Mouse (Mus musculus) forebrain, embryonic 13.5 days (tissue): ENCODE measurements around the gene Gm3371. TPM values are rescaled to one million over a fixed set of nuclear protein-coding genes. Genes with fewer than 3 reads are reported as not detected.
"Not testable (repeated sequence)": the region's sequence is repeated elsewhere in the genome, so short reads cannot be mapped to it uniquely, and the experiment has no call there.

Experiments used
- ATAC-seq: fragments of 200-750 bp; cut with Nextera tagmentation; 2 replicates; pipeline ENCODE4 v1.8.0; 2017
- H3K27ac ChIP-seq: fragments of 300-500 bp; sonication (generic); 2 replicates; pipeline ENCODE4 v1.5.1; 2015; ENCODE audit warnings: inconsistent platforms, mild to moderate bottlenecking, moderate library complexity
- H3K27me3 ChIP-seq: fragments of 300-500 bp; sonication (generic); 2 replicates; pipeline ENCODE4 v1.6.1; 2015; ENCODE audit warnings: mild to moderate bottlenecking, inconsistent platforms
- H3K36me3 ChIP-seq: fragments of 300-500 bp; sonication (generic); 2 replicates; pipeline ENCODE4 v1.6.1; 2015; ENCODE audit warnings: mild to moderate bottlenecking, inconsistent platforms; ENCODE audit not compliant: poor library complexity, severe bottlenecking
- H3K4me1 ChIP-seq: fragments of 300-500 bp; sonication (generic); 2 replicates; pipeline ENCODE4 v1.6.1; 2015; ENCODE audit warnings: inconsistent platforms
- H3K4me2 ChIP-seq: fragments of 300-500 bp; sonication (generic); 2 replicates; pipeline ENCODE4 v1.6.1; 2015; ENCODE audit warnings: inconsistent platforms, mild to moderate bottlenecking, moderate library complexity
- H3K4me3 ChIP-seq: fragments of 300-500 bp; sonication (generic); 2 replicates; pipeline ENCODE4 v1.5.1; 2015; ENCODE audit warnings: mild to moderate bottlenecking, inconsistent platforms
- H3K9ac ChIP-seq: fragments of 300-500 bp; sonication (generic); 2 replicates; pipeline ENCODE4 v1.6.1; 2015; ENCODE audit warnings: mild to moderate bottlenecking, inconsistent platforms
- H3K9me3 ChIP-seq: fragments of 300-500 bp; sonication (generic); replicated peaks from 2 replicates; pipeline ENCODE4 v1.6.1; 2016; ENCODE audit warnings: inconsistent platforms
- WGBS: fragments of 180-500 bp; shearing (Covaris S2); methylation state at CpG from one replicate; pipeline ENCODE4 v1.1.7; 2015; 5-methylcytosine and 5-hydroxymethylcytosine counted together
- polyA plus RNA-seq: library from polyadenylated mRNA; unstranded; fragments of >200 nt; fragmentation: Nextera tagmentation; extraction: Ambion mirVana; gene quantifications from 2 replicates; pipeline ENCODE4 v1.2.1, GENCODE M21; 2015

The Gm3371 gene
- not detected in 2 replicates for polyA plus RNA-seq

- not testable (repeated sequence) for H3K27me3 ChIP-seq, H3K36me3 ChIP-seq, H3K4me1 ChIP-seq, ATAC-seq, H3K27ac ChIP-seq, H3K9ac ChIP-seq, H3K4me3 ChIP-seq, H3K9me3 ChIP-seq, H3K4me2 ChIP-seq
- no CpG with 5 or more reads among the region's 2 CpGs for WGBS
Measured at GRCm38 (mm10) chr14:44410588-44410987, at the start of gene Gm3371. TSS of gene Gm3371 (minus strand) at chr14:44410688.

GRCm38 (mm10) chr14:44433335-44433734, 22.8 kb upstream of the Gm3371 start, which contains the start of gene Gm8232:
TSS of gene Gm8232 (plus strand) at chr14:44433635.
- not testable (repeated sequence) for H3K36me3 ChIP-seq, H3K9me3 ChIP-seq, H3K4me2 ChIP-seq, H3K27me3 ChIP-seq, ATAC-seq, H3K4me3 ChIP-seq, H3K9ac ChIP-seq, H3K27ac ChIP-seq, H3K4me1 ChIP-seq
- 87% methylated on average over 3 of the region's 3 CpGs for WGBS

- H3K36me3 ChIP-seq, H3K9ac ChIP-seq, H3K9me3 ChIP-seq, ATAC-seq, H3K27me3 ChIP-seq, H3K27ac ChIP-seq, H3K4me1 ChIP-seq, H3K4me3 ChIP-seq, H3K4me2 ChIP-seq: not testable (repeated sequence)
- 78% methylated on average over 4 of the region's 4 CpGs for WGBS
Measured at GRCm38 (mm10) chr14:44384233-44384632, 26.3 kb downstream of the Gm3371 start.

GRCm38 (mm10) chr14:44365057-44365456, 45.4 kb downstream of the Gm3371 start, which contains the start of gene Gm8229:
TSS of gene Gm8229 (plus strand) at chr14:44365357.
- H3K4me2 ChIP-seq, H3K27ac ChIP-seq, H3K36me3 ChIP-seq, H3K27me3 ChIP-seq, ATAC-seq, H3K9me3 ChIP-seq, H3K4me1 ChIP-seq, H3K4me3 ChIP-seq, H3K9ac ChIP-seq: not testable (repeated sequence)
- 93% methylated on average over 4 of the region's 4 CpGs for WGBS

GRCm38 (mm10) chr14:44362301-44362700, 48.2 kb downstream of the Gm3371 start:
- H3K9me3 ChIP-seq, H3K27me3 ChIP-seq, H3K27ac ChIP-seq, H3K4me3 ChIP-seq, H3K4me2 ChIP-seq, ATAC-seq, H3K36me3 ChIP-seq, H3K4me1 ChIP-seq, H3K9ac ChIP-seq: not testable (repeated sequence)

- H3K27me3 ChIP-seq, H3K27ac ChIP-seq, H3K4me1 ChIP-seq, H3K9me3 ChIP-seq, H3K9ac ChIP-seq, H3K36me3 ChIP-seq, H3K4me3 ChIP-seq, H3K4me2 ChIP-seq, ATAC-seq: not testable (repeated sequence)
- 27% methylated on average over 2 of the region's 2 CpGs for WGBS
Measured at GRCm38 (mm10) chr14:44361416-44361815, 49.1 kb downstream of the Gm3371 start.

Other genes with a start within 250 kb of the Gm3371 start
- gene Gm8212, start 213.0 kb downstream of the Gm3371 start, polyA plus RNA-seq = not detected in 2 replicates
- not detected in 2 replicates for gene 4930503E14Rik, start 197.4 kb downstream of the Gm3371 start, polyA plus RNA-seq
- not detected in 2 replicates for gene Gm8220, start 125.1 kb downstream of the Gm3371 start, polyA plus RNA-seq
- not detected in 2 replicates for gene Gm5930, start 72.1 kb downstream of the Gm3371 start, polyA plus RNA-seq
- gene Gm8229, start 45.3 kb downstream of the Gm3371 start, polyA plus RNA-seq = not detected in 2 replicates
- gene Gm8232, start 22.9 kb upstream of the Gm3371 start, polyA plus RNA-seq = not detected in 2 replicates
- not detected in 2 replicates for gene BC061237, start 81.8 kb upstream of the Gm3371 start, polyA plus RNA-seq
- not detected in 2 replicates for gene Gm17093, start 107.6 kb upstream of the Gm3371 start, polyA plus RNA-seq
- not detected in 2 replicates for gene Gm8247, start 172.5 kb upstream of the Gm3371 start, polyA plus RNA-seq
- not detected in 2 replicates for gene Gm5624, start 217.2 kb upstream of the Gm3371 start, polyA plus RNA-seq